Mouse (Mus musculus): ENCODE results near the gene Tmem259.
A peak's percentile ranks its signal among the peaks of the same experiment; 100 is the strongest.
"Not testable (repeated sequence)": the region's sequence is repeated elsewhere in the genome, so short reads cannot be mapped to it uniquely, and the experiment has no call there.

Gene Tmem259

GRCm38 (mm10) chr10:79965325-79965724 is 18.8 kb downstream of the Tmem259 start:
- DNase-seq (ENCODE audit: low spot score), result no peak

- no peak for DNase-seq (ENCODE audit: low spot score)
Observed at GRCm38 (mm10) chr10:79964727-79965126, 19.4 kb downstream of the Tmem259 start.

- DNase-seq (ENCODE audit: low spot score), result no peak
Observed at GRCm38 (mm10) chr10:79960671-79961294, 23.3 kb downstream of the Tmem259 start.

- peak; percentile 99 for DNase-seq (ENCODE audit: low spot score)
Observed at GRCm38 (mm10) chr10:79959847-79960601, 24.1 kb downstream of the Tmem259 start, which contains the start of gene Wdr18. TSS of gene Wdr18 (plus strand) at chr10:79960152.

GRCm38 (mm10) chr10:79959412-79959811 is 24.7 kb downstream of the Tmem259 start:
- not testable (repeated sequence) for DNase-seq (ENCODE audit: low spot score)

GRCm38 (mm10) chr10:79958140-79958816 is 25.9 kb downstream of the Tmem259 start:
- peak; percentile 64 for DNase-seq (ENCODE audit: low spot score)

- no peak for DNase-seq (ENCODE audit: low spot score)
Observed at GRCm38 (mm10) chr10:79956643-79957154, 27.4 kb downstream of the Tmem259 start.

GRCm38 (mm10) chr10:79955691-79956090 is 28.4 kb downstream of the Tmem259 start:
- no peak for DNase-seq (ENCODE audit: low spot score)

- DNase-seq (ENCODE audit: low spot score), result no peak
Observed at GRCm38 (mm10) chr10:79953946-79954345, 30.2 kb downstream of the Tmem259 start.

GRCm38 (mm10) chr10:79950661-79951060 is 33.5 kb downstream of the Tmem259 start:
- no peak for DNase-seq (ENCODE audit: low spot score)

GRCm38 (mm10) chr10:79949873-79950272 is 34.3 kb downstream of the Tmem259 start:
- DNase-seq (ENCODE audit: low spot score), result no peak

- no peak for DNase-seq (ENCODE audit: low spot score)
Observed at GRCm38 (mm10) chr10:79947502-79947901, 36.6 kb downstream of the Tmem259 start.

GRCm38 (mm10) chr10:79946752-79947322 is 37.3 kb downstream of the Tmem259 start:
- DNase-seq (ENCODE audit: low spot score), result no peak

- no peak for DNase-seq (ENCODE audit: low spot score)
Observed at GRCm38 (mm10) chr10:79945507-79946234, 38.5 kb downstream of the Tmem259 start.

- DNase-seq (ENCODE audit: low spot score), result no peak
Observed at GRCm38 (mm10) chr10:79943471-79943901, 40.6 kb downstream of the Tmem259 start.

- DNase-seq (ENCODE audit: low spot score), result no peak
Observed at GRCm38 (mm10) chr10:79942988-79943387, 41.1 kb downstream of the Tmem259 start.

GRCm38 (mm10) chr10:79940749-79941148 is 43.4 kb downstream of the Tmem259 start:
- no peak for DNase-seq (ENCODE audit: low spot score)

- DNase-seq (ENCODE audit: low spot score), result no peak
Observed at GRCm38 (mm10) chr10:79937775-79938526, 46.2 kb downstream of the Tmem259 start.

GRCm38 (mm10) chr10:79936911-79937441 is 47.2 kb downstream of the Tmem259 start:
- no peak for DNase-seq (ENCODE audit: low spot score)

- no peak for DNase-seq (ENCODE audit: low spot score)
Observed at GRCm38 (mm10) chr10:79936284-79936910, 47.7 kb downstream of the Tmem259 start.

Data from layer of hippocampus, adult 9-10 months (tissue).